Mouse (Mus musculus): ENCODE data around the gene Celf2. TPM values are rescaled to one million over a fixed set of nuclear protein-coding genes. Genes with fewer than 3 reads are reported as not detected.

Celf2 gene
- polyA plus RNA-seq, 1 experiment from 2014 or later: 52.0 TPM

DNA sequence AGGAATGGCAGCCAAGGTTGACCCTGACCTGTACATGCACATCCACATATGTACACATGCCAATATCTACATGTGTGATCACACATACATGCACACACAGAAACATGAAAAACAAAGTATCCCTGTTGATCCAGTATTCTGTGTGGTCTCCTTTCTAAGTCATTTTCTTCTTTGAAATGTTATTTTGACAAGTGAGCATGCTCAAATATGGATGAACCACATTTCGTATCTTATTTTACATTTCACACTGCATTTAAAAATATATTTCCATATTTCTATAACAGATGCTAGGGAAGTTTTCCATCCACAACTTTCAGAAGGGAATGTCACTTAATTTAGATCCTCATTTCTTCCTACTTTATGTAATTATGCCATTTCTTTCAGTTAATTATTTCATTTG, 364.5 kb downstream of the Celf2 start:
- H3K4me3 ChIP-seq (replicated peaks): no peak overlapping the region
- H3K27me3 ChIP-seq (replicated peaks): no peaks in the 10 kb centered on the region
- H3K4me2 ChIP-seq (replicated peaks): no peak overlapping the region
- H3K36me3 ChIP-seq: no peaks in the 10 kb centered on the region
- WGBS: 90% methylated on average over 1 of the region's 1 CpGs
- H3K9ac ChIP-seq: no peak overlapping the region
- no peaks in the 10 kb centered on the region for H3K9me3 ChIP-seq
- H3K4me1 ChIP-seq (replicated peaks): no peaks in the 10 kb centered on the region
- no peak overlapping the region for H3K27ac ChIP-seq
- no peak for ATAC-seq

DNA sequence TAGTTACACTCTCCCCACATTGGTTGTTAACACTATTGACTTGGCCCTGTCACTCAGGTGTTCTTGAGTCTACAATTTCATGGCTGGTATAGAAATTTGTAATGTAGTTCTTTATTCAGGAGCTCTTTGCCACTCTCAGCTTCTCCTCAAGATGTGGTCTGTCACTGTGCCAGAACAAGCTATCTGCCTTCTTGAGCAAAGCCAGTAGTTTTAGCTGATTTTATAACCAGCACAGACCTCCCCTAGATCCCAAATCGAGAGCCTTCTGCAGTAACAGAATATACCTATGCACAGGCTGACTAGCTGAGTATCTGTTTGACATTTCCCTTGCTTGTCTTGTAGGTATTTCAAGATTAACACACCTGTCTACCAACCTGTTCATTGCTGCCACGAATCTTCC, 386.0 kb downstream of the Celf2 start:
- Histone ChIP-seq H3K4me1 (replicated peaks) (no peaks in the 10 kb centered on the region), H3K4me3 (replicated peaks) (no peak overlapping the region), H3K9me3 (no peaks in the 10 kb centered on the region), H3K27ac (no peak overlapping the region), H3K9ac (no peak overlapping the region), H3K4me2 (replicated peaks) (no peak overlapping the region), H3K27me3 (replicated peaks) (no peaks in the 10 kb centered on the region), H3K36me3 (no peaks in the 10 kb centered on the region)
- no peak for ATAC-seq
- 85% methylated on average over 2 of the region's 2 CpGs for WGBS

DNA sequence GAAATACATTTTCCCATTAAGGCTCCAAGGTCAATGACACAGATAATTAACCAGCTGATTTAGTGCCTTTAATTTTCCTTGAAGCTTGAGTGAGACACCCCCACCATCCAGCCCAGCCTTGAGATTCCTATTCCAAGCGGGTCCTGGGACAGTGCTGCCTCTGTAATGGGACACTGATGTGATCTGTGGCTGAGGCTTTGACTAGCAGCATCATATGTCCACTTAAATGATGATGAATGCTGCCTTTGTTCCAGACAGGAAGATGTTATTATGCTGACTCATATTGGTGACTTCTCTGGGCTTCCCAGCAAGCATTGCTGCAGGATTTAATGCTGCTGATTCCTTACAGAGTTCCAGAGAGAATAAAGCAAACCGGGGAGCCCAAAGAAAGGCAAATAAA, 393.6 kb downstream of the Celf2 start:
- WGBS: 38% methylated on average over 2 of the region's 2 CpGs
- no peak overlapping the region for H3K9ac ChIP-seq
- no peak overlapping the region for H3K4me3 ChIP-seq (replicated peaks)
- H3K27ac ChIP-seq: no peak overlapping the region
- no peaks in the 10 kb centered on the region for H3K27me3 ChIP-seq (replicated peaks)
- H3K4me1 ChIP-seq (replicated peaks): no peaks in the 10 kb centered on the region
- no peak for ATAC-seq
- no peaks in the 10 kb centered on the region for H3K36me3 ChIP-seq
- no peaks in the 10 kb centered on the region for H3K9me3 ChIP-seq
- H3K4me2 ChIP-seq (replicated peaks): no peak overlapping the region

DNA sequence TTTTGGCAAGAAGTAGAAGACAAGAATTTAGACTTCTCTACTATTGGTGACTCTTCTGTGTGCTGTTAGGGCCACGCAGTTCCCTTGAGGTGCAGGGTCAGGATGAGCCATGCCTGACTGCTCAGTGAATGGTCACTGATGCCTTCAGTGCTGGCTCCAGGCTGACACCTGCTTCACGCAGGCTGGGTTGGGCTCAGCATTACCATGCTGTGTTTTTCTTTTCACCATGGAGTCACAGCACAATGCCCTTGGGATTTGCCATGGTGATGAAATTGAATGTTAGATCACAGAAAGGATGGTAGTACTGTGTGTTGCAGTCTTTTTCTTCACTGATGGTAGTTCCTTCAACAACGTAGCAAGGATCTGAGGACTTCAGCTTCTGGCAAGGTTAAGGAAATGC, 394.2 kb downstream of the Celf2 start:
- H3K27ac ChIP-seq: no peak overlapping the region
- H3K9ac ChIP-seq: no peak overlapping the region
- H3K4me2 ChIP-seq (replicated peaks): no peak overlapping the region
- 82% methylated on average over 3 of the region's 3 CpGs for WGBS
- no peak for ATAC-seq
- H3K4me1 ChIP-seq (replicated peaks): no peaks in the 10 kb centered on the region
- H3K36me3 ChIP-seq: no peaks in the 10 kb centered on the region
- H3K27me3 ChIP-seq (replicated peaks): no peaks in the 10 kb centered on the region
- H3K4me3 ChIP-seq (replicated peaks): no peak overlapping the region
- no peaks in the 10 kb centered on the region for H3K9me3 ChIP-seq

DNA sequence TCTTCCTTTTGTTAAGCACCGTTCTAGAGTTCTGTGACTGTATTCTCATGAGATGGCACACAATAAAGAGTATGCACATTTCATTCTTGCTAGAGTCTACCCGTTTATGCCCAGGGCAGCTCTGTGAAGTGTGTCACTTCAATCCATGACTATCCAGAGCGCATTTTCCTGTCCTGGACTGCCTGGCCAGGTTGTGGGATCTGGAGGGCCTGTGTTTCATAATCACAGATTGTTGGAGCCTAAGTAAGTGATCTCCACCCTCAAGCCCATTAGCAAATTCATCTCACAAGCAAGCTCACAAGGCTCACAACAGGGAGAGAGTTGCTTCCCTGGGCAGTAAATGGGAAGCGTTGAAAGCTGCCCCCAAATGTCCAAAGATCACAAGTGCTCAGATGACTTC, 395.6 kb downstream of the Celf2 start:
- Histone ChIP-seq H3K36me3 (no peaks in the 10 kb centered on the region), H3K9me3 (no peaks in the 10 kb centered on the region), H3K4me1 (replicated peaks) (no peaks in the 10 kb centered on the region), H3K27me3 (replicated peaks) (no peaks in the 10 kb centered on the region), H3K27ac (no peak overlapping the region), H3K4me2 (replicated peaks) (no peak overlapping the region), H3K9ac (no peak overlapping the region), H3K4me3 (replicated peaks) (no peak overlapping the region)
- 85% methylated on average over 4 of the region's 4 CpGs for WGBS
- no peak for ATAC-seq

DNA sequence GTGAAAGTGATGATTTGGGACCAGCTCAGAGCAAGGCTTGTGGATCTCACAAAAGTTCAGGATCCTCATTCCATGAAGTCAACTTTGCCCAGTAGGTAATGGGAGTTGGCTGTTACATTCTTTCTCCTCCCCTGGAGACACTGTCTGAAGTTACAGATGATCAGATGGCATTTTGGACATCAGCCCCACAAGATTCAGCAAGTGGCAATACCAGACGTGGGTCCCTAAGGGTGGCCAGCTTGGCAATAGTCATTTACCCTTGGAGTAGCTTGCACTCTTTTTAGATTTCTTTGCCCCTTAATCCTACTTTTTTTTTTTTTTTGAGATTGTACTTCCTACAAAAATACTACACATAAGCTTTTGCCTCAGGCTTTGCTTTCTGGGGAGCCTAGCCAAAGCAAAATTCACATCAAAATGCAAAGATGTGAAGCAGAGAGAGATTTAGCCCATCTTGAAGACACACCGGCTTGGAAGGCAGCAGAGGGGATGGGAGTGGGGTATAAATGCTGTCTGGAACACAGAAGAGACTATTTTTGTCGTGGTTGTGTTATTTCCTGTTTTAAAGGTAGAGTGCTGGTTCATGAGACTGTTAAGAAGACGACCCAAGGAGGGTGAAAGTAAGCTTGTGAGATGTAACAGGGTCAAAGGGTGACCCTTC, 397.1 kb downstream of the Celf2 start:
- H3K9ac ChIP-seq: no peak overlapping the region
- no peaks in the 10 kb centered on the region for H3K4me1 ChIP-seq (replicated peaks)
- H3K27ac ChIP-seq: no peak overlapping the region
- no peak for ATAC-seq
- H3K4me3 ChIP-seq (replicated peaks): no peak overlapping the region
- no peak overlapping the region for H3K4me2 ChIP-seq (replicated peaks)
- no peaks in the 10 kb centered on the region for H3K36me3 ChIP-seq
- H3K9me3 ChIP-seq: no peaks in the 10 kb centered on the region
- WGBS: 69% methylated on average over 4 of the region's 4 CpGs
- H3K27me3 ChIP-seq (replicated peaks): no peaks in the 10 kb centered on the region

DNA sequence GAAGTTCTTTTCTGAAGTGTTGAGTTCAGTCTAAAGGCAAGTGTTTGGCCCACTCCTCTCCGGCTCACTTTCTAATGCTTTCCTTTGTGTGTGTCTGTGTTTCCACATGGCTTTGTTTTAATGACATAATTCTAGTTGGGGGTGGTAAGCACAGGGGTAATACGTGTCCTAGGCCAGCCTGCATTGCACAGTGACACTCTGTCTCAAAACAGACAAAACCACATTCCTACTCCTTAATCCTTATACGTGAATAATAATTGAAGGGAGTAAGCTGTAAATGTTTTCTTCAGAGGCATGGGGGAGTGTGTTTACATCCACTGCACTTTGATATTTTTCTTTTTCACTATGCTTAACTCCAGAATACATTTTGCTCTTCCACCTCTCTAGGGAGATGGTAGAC, 415.9 kb downstream of the Celf2 start:
- Histone ChIP-seq H3K27me3 (replicated peaks) (no peaks in the 10 kb centered on the region), H3K4me3 (replicated peaks) (no peak overlapping the region), H3K27ac (no peak overlapping the region), H3K9me3 (no peaks in the 10 kb centered on the region), H3K36me3 (no peaks in the 10 kb centered on the region), H3K4me2 (replicated peaks) (no peak overlapping the region), H3K4me1 (replicated peaks) (0 out of 2 replicates have a peak, but pooled peaks cover 6% of the 10 kb centered on the region), H3K9ac (no peak overlapping the region)
- WGBS: 64% methylated on average over 3 of the region's 3 CpGs
- ATAC-seq: no peak

DNA sequence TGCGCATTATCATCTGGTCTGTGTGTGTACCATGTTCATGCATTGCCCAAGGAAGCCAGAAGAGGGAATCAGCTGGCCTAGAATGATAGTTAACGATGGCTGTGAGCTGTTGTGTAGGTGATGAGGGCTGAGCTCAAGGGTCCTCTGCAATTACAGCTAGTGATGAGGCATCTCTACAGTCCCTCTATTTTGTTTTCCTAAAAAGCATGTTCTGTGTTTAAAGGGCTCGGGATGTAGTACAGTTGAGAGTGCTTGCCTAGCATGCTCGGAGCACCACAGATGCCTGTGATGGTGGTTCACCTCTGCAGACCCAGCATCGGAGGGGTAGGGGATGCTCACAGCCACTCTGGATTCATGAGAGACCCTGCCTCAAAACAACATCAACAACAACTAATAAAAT, 416.7 kb downstream of the Celf2 start:
- 96% methylated on average over 5 of the region's 5 CpGs for WGBS
- Histone ChIP-seq H3K27me3 (replicated peaks) (no peaks in the 10 kb centered on the region), H3K9me3 (no peaks in the 10 kb centered on the region), H3K27ac (no peak overlapping the region), H3K9ac (no peak overlapping the region), H3K4me3 (replicated peaks) (no peak overlapping the region), H3K4me1 (replicated peaks) (0 out of 2 replicates have a peak, but pooled peaks cover 6% of the 10 kb centered on the region), H3K36me3 (no peaks in the 10 kb centered on the region), H3K4me2 (replicated peaks) (no peak overlapping the region)
- no peak for ATAC-seq

DNA sequence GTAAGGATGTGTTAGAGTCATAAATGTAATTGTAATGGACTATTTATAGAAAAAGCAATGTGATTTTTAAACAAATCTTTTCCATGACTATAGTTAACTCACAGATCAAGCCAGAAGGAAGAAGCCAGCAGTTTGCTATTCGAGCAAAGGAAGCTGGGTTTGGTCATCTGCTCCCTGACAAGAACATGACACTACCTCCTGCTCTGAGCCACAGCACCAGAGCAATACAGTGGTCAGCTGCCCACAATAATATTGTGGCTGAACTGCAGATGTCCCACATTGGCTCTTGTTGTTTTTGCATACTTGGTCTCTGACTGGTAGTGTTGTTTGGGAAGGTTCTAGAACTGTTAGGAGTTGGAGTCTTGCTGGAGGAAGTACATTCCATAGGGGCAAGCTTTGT, 418.9 kb downstream of the Celf2 start:
- no peak overlapping the region for H3K27ac ChIP-seq
- H3K4me1 ChIP-seq (replicated peaks): 0 out of 2 replicates have a peak, but pooled peaks cover 6% of the 10 kb centered on the region
- H3K36me3 ChIP-seq: no peaks in the 10 kb centered on the region
- no peak for ATAC-seq
- H3K4me3 ChIP-seq (replicated peaks): no peak overlapping the region
- H3K9me3 ChIP-seq: no peaks in the 10 kb centered on the region
- no peak overlapping the region for H3K4me2 ChIP-seq (replicated peaks)
- WGBS: 41% methylated on average over 1 of the region's 1 CpGs
- no peaks in the 10 kb centered on the region for H3K27me3 ChIP-seq (replicated peaks)
- no peak overlapping the region for H3K9ac ChIP-seq

DNA sequence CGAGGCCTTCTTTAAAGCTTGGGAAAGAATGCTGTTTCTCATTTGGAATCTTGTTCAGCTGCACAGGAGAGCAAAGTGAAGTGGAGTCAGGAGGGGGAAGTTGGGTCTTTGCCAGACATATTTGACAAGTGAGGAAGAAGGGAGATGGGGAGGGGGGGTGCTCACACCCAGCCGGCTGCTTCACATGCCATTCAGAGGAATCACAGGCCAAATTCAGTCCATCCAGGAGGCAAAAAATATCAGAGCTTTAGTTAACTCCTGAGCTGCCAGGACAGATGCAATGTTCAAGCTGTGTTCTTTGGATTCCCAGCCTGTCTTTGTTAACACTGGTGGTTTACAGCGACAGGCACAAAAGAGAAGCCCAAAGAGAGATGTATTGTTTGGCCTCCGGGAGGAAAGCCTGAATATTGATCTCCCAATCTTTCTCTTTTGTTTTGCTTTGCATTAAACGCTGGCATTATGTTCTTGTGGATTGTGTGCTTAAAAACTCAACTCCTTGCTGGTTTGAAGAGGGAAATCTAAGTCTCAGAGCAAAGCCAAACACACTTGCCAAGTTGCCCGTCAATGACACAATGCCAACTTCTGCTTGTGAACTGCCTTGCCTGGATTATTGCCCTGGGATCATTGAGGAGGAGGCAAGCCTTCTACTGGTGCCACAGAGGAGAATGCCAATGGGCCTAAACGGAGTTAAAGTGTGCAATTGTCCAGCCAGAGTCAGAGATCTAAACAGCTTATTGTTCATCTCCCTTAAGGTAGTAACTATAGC, 420.1 kb downstream of the Celf2 start:
- Histone ChIP-seq H3K36me3 (no peaks in the 10 kb centered on the region), H3K27me3 (replicated peaks) (no peaks in the 10 kb centered on the region), H3K27ac (peak overlapping the region; percentile 27; the same call in 1 of the 2 replicates), H3K4me2 (replicated peaks) (no peak overlapping the region), H3K9ac (no peak overlapping the region), H3K4me3 (replicated peaks) (no peak overlapping the region), H3K4me1 (replicated peaks) (peaks cover 7% of the 10 kb centered on the region; the same call in 1 of the 2 replicates), H3K9me3 (no peaks in the 10 kb centered on the region)
- ATAC-seq: peak; percentile 65
- 26% methylated on average over 7 of the region's 7 CpGs for WGBS

DNA sequence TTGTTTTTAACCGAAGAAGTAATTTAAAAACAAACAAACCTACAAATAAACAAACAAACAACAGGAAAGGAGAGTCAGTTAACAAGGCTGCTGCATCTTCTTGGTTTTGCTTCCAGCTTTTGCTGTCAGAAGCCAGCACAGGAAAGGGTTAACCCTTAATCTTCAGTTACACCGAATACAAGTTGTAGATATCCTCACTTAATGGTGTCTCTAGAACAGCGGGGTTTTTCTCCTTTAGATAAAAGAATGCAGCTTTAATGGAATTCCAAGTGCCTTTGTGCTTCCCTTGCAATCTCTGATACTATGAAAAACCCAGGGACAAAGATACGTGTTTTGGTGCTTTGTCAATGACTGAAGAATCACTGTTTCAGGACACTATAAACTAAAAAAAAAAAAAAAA, 420.8 kb downstream of the Celf2 start:
- no peak for ATAC-seq
- H3K27ac ChIP-seq: no peak overlapping the region

DNA sequence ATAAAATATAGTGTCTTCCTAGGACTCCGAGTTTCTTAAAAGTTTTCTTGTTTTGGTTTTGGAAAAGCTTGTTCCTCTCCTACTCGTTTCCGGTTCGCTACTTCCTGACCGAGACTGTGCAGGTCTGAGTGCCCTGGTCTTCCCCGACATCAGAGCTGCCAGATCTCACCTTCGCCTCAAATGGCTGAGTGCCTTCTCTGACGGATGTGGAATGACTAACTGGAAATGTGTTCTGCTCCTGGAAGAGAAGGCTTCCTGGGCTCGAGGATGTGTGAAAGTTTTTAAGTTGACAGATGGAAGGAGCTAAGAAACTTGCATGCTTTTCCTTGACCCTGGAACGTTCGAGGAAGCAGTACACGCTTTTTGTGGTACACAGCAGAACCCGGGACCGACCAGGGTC, 421.9 kb downstream of the Celf2 start:
- WGBS: 70% methylated on average over 14 of the region's 14 CpGs
- H3K36me3 ChIP-seq: no peaks in the 10 kb centered on the region
- no peak for ATAC-seq
- H3K9me3 ChIP-seq: no peaks in the 10 kb centered on the region
- H3K27ac ChIP-seq: no peak overlapping the region
- no peaks in the 10 kb centered on the region for H3K27me3 ChIP-seq (replicated peaks)
- H3K4me2 ChIP-seq (replicated peaks): no peak overlapping the region
- H3K4me3 ChIP-seq (replicated peaks): no peak overlapping the region
- H3K4me1 ChIP-seq (replicated peaks): peaks cover 9% of the 10 kb centered on the region; the same call in 1 of the 2 replicates
- H3K9ac ChIP-seq: no peak overlapping the region

More for the DNA sequence above, 420.8 kb downstream of the Celf2 start:
- H3K9me3 ChIP-seq: no peaks in the 10 kb centered on the region
- H3K4me1 ChIP-seq (replicated peaks): peaks cover 9% of the 10 kb centered on the region; the same call in 1 of the 2 replicates
- no peak overlapping the region for H3K9ac ChIP-seq
- WGBS: 34% methylated on average over 4 of the region's 4 CpGs
- H3K36me3 ChIP-seq: no peaks in the 10 kb centered on the region
- no peaks in the 10 kb centered on the region for H3K27me3 ChIP-seq (replicated peaks)
- no peak overlapping the region for H3K4me3 ChIP-seq (replicated peaks)
- no peak overlapping the region for H3K4me2 ChIP-seq (replicated peaks)

All from intestine, embryonic 15.5 days (tissue).